Mouse (Mus musculus) testis, adult 2 months (tissue): ENCODE results near the gene Sla2. TPM values are rescaled to one million over a fixed set of nuclear protein-coding genes. Genes with fewer than 3 reads are reported as not detected.
"Not testable (repeated sequence)": the region's sequence is repeated elsewhere in the genome, so short reads cannot be mapped to it uniquely, and the experiment has no call there.

Source experiments
- H3K27ac ChIP-seq: fragments of 200-500 bp; 2 replicates; pipeline ENCODE4 v1.5.1; 2012; ENCODE audit warnings: low read depth, low read length; ENCODE audit not compliant: control insufficient read depth, insufficient read depth
- H3K27me3 ChIP-seq: fragments of 200-500 bp; 2 replicates; pipeline ENCODE4 v1.6.1; 2012; ENCODE audit warnings: mild to moderate bottlenecking, low read length, moderate library complexity; ENCODE audit not compliant: control insufficient read depth, insufficient read depth
- H3K36me3 ChIP-seq: fragments of 200-500 bp; 2 replicates; pipeline ENCODE4 v1.6.1; 2012; ENCODE audit warnings: mild to moderate bottlenecking, low read length; ENCODE audit not compliant: control insufficient read depth, insufficient read depth
- H3K4me1 ChIP-seq: fragments of 200-500 bp; 2 replicates; pipeline ENCODE4 v1.6.1; 2012; ENCODE audit warnings: low read length; ENCODE audit not compliant: control insufficient read depth, insufficient read depth
- H3K4me3 ChIP-seq: fragments of 200-500 bp; 2 replicates; pipeline ENCODE4 v1.5.1; 2012; ENCODE audit warnings: low read depth, mild to moderate bottlenecking, low read length, moderate library complexity, mixed read lengths; ENCODE audit not compliant: control insufficient read depth
- CTCF ChIP-seq: fragments of 200-500 bp; IDR thresholded peaks from 2 replicates; pipeline ENCODE4 v1.5.1; 2012; ENCODE audit warnings: low read depth, mild to moderate bottlenecking, inconsistent platforms, low read length, moderate library complexity; ENCODE audit not compliant: control insufficient read depth, insufficient read depth, insufficient replicate concordance
- POLR2A ChIP-seq: fragments of 200-500 bp; IDR thresholded peaks from 2 replicates; pipeline ENCODE4 v1.6.1; 2012; ENCODE audit warnings: low read depth, mild to moderate bottlenecking, inconsistent platforms, low read length, moderate library complexity; ENCODE audit not compliant: control insufficient read depth
- polyA plus RNA-seq: library from polyadenylated mRNA; depleted of rRNA; stranded (reverse); fragments of >200 nt; gene quantifications from 2 replicates; pipeline ENCODE4 v1.2.3, GENCODE M21; 2012

Gene Sla2
- polyA plus RNA-seq, 1 experiment: 0.14 TPM

GRCm38 (mm10) chr2:156896384-156896914 lies 9.5 kb upstream of the Sla2 start:
- H3K36me3 ChIP-seq: no peaks in the 10 kb centered on the region
- no peaks in the 10 kb centered on the region for H3K27me3 ChIP-seq
- TF ChIP-seq CTCF: no peak
- no peak for TF ChIP-seq POLR2A
- H3K4me3 ChIP-seq: no peak overlapping the region
- no peaks in the 10 kb centered on the region for H3K4me1 ChIP-seq
- no peak overlapping the region for H3K27ac ChIP-seq

- H3K27me3 ChIP-seq: no peaks in the 10 kb centered on the region
- no peaks in the 10 kb centered on the region for H3K36me3 ChIP-seq
- TF ChIP-seq POLR2A: no peak
- no peak for TF ChIP-seq CTCF
- no peak overlapping the region for H3K4me3 ChIP-seq
- H3K4me1 ChIP-seq: no peaks in the 10 kb centered on the region
- no peak overlapping the region for H3K27ac ChIP-seq
These were observed 7.7 kb upstream of the Sla2 start for GRCm38 (mm10) chr2:156894496-156895265.

- TF ChIP-seq CTCF (no peak), POLR2A (no peak)
- Histone ChIP-seq H3K4me1 (no peaks in the 10 kb centered on the region), H3K36me3 (no peaks in the 10 kb centered on the region), H3K4me3 (no peak overlapping the region), H3K27me3 (no peaks in the 10 kb centered on the region), H3K27ac (no peak overlapping the region)
These were observed 5.8 kb upstream of the Sla2 start for GRCm38 (mm10) chr2:156892821-156893220.

DNA sequence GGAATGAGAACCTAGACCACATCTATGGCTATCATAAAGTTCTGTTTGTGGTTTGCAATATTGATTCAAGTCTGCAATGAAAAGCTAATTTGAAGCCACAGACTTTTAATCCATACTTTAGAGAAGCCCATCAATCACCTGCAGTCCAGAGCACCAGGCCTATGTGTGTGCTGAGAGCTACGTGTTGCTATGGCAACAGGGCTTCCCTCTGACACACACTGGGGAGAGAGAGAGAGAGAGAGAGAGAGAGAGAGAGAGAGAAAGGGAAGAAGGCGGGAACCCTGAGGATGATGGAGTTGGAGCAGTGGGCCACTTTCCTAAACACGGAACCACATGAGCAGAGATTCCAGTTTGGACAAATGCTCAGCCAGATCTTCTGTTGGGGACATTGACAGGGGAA lies 5.2 kb upstream of the Sla2 start:
- TF ChIP-seq POLR2A (no peak), CTCF (no peak)
- no peaks in the 10 kb centered on the region for H3K4me1 ChIP-seq
- no peaks in the 10 kb centered on the region for H3K36me3 ChIP-seq

DNA sequence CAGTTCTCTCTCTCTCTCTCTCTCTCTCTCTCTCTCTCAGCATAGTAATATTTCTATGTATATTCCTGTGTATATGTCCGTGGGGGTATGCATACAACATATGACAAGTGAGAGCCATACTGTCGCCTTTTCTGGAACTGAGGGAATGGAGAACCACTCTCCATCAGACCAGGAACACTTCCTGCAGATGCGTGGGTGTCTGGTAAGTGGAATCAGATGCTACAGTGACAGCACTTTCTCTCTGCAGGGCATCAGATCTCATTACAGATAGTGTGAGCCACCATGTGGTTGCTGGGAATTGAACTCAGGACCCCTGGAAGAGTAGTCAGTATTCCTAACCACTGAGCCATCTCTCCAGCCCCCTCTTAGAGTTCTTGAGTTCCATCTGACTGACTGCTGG lies 1.5 kb upstream of the Sla2 start:
- no peak for TF ChIP-seq POLR2A
- TF ChIP-seq CTCF: no peak
- Histone ChIP-seq H3K4me3 (no peak overlapping the region), H3K36me3 (no peaks in the 10 kb centered on the region), H3K4me1 (no peaks in the 10 kb centered on the region), H3K27ac (no peak overlapping the region), H3K27me3 (no peaks in the 10 kb centered on the region)

More for the DNA sequence above, 5.2 kb upstream of the Sla2 start:
- H3K27ac ChIP-seq: no peak overlapping the region
- H3K27me3 ChIP-seq: no peaks in the 10 kb centered on the region
- H3K4me3 ChIP-seq: no peak overlapping the region

DNA sequence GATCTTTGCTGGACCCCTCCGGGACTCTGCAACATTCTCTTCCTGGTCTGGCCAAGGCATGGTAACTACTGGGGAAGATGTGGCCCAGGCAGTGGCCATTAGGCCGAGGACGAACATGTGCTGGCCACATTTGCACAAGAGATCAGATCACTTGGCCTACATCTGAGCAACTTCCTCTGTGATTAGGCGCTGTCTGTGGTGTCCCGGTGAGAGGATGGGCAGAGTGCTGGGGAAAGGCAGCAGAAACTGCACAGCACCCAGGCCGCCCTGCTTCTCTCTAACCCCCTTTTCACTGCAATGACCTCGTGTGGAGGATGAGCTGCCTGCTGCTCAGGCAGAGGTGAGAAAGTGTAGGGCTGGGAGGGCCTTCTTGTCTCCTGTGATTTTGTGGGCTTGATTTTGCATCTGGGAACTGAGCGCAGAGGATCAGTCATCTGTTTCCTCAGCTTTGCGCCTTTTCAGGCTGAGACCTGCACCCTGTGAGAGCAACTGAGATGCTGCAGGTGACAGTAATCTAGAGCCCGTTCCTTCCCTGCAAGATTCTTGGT lies 834 bp downstream of the Sla2 start:
- Histone ChIP-seq H3K4me1 (no peaks in the 10 kb centered on the region), H3K36me3 (no peaks in the 10 kb centered on the region), H3K4me3 (no peak overlapping the region), H3K27me3 (no peaks in the 10 kb centered on the region), H3K27ac (no peak overlapping the region)
- no peak for TF ChIP-seq CTCF

DNA sequence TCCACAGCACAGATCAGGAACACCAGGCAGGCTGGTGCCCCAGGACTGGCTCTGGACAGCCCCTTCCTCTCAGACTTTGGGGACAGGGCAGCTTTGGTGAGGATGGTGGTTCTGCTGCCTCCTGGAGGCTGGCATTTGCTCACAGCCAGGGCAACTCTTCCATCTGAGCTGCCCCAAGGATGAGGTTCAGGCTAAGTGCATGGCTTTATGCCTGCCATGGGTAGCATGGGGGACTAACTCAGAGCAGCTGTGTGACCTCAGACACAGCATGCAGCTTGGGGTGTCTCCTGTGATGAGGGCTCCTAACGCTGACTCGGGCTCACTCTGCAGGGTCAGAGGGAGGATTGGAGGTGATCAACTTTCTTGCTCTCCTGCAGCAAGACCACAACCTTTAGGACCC lies 1.3 kb downstream of the Sla2 start:
- not testable (repeated sequence) for H3K27ac ChIP-seq, H3K4me3 ChIP-seq, H3K27me3 ChIP-seq, H3K4me1 ChIP-seq, H3K36me3 ChIP-seq
